Mouse (Mus musculus) heart, embryonic 11.5 days (tissue): ENCODE data around the gene Gltpd2. TPM values are rescaled to one million over a fixed set of nuclear protein-coding genes. Genes with fewer than 3 reads are reported as not detected.
A peak's percentile ranks its signal among the peaks of the same experiment; 100 is the strongest.

Experiments used
- ATAC-seq: fragments of 200-750 bp; cut with Nextera tagmentation; replicated peaks from 2 replicates; pipeline ENCODE4 v1.8.0; 2017; ENCODE audit warnings: moderate library complexity; ENCODE audit not compliant: insufficient number of reproducible peaks, low FRiP score, low TSS enrichment
- H3K27ac ChIP-seq: fragments of 300-500 bp; sonication (generic); 2 replicates; pipeline ENCODE4 v1.5.1; 2014; ENCODE audit warnings: mild to moderate bottlenecking, low read depth, low read length
- H3K27me3 ChIP-seq: fragments of 300-500 bp; sonication (generic); 2 replicates; pipeline ENCODE4 v1.6.1; 2014; ENCODE audit warnings: mild to moderate bottlenecking, low read length, mixed read lengths; ENCODE audit not compliant: control insufficient read depth, insufficient read depth
- H3K36me3 ChIP-seq: fragments of 300-500 bp; sonication (generic); 2 replicates; pipeline ENCODE4 v1.6.1; 2014; ENCODE audit warnings: mild to moderate bottlenecking, low read length, moderate library complexity, mixed read lengths; ENCODE audit not compliant: control insufficient read depth, insufficient read depth
- H3K4me1 ChIP-seq: fragments of 300-500 bp; sonication (generic); 2 replicates; pipeline ENCODE4 v1.6.1; 2014; ENCODE audit warnings: low read length; ENCODE audit not compliant: control insufficient read depth, insufficient read depth
- H3K4me2 ChIP-seq: fragments of 300-500 bp; sonication (generic); 2 replicates; pipeline ENCODE4 v1.6.1; 2014; ENCODE audit warnings: mild to moderate bottlenecking, moderate library complexity
- H3K4me3 ChIP-seq: fragments of 300-500 bp; sonication (generic); 2 replicates; pipeline ENCODE4 v1.5.1; 2014; ENCODE audit warnings: low read depth, low read length
- H3K9ac ChIP-seq: fragments of 300-500 bp; sonication (generic); 2 replicates; pipeline ENCODE4 v1.6.1; 2014; ENCODE audit warnings: mild to moderate bottlenecking, low read depth, low read length, moderate library complexity
- H3K9me3 ChIP-seq: fragments of 300-500 bp; sonication (generic); replicated peaks from 2 replicates; pipeline ENCODE4 v1.6.1; 2016; ENCODE audit warnings: low read length; ENCODE audit not compliant: control insufficient read depth
- WGBS: fragments of 180-500 bp; shearing (Covaris S2); extraction: QIAGEN DNeasy Blood & Tissue Kit; methylation state at CpG from one replicate; pipeline ENCODE4 v1.1.7; 2014; ENCODE audit not compliant: insufficient replicate concordance; 5-methylcytosine and 5-hydroxymethylcytosine counted together
- polyA plus RNA-seq: library from polyadenylated mRNA; unstranded; fragments of >200 nt; fragmentation: Nextera tagmentation; extraction: Ambion mirVana; gene quantifications from 2 replicates; pipeline ENCODE4 v1.2.1, GENCODE M21; 2014

Gltpd2 gene
- polyA plus RNA-seq, 1 experiment from 2014 or later: 0.84 TPM

DNA sequence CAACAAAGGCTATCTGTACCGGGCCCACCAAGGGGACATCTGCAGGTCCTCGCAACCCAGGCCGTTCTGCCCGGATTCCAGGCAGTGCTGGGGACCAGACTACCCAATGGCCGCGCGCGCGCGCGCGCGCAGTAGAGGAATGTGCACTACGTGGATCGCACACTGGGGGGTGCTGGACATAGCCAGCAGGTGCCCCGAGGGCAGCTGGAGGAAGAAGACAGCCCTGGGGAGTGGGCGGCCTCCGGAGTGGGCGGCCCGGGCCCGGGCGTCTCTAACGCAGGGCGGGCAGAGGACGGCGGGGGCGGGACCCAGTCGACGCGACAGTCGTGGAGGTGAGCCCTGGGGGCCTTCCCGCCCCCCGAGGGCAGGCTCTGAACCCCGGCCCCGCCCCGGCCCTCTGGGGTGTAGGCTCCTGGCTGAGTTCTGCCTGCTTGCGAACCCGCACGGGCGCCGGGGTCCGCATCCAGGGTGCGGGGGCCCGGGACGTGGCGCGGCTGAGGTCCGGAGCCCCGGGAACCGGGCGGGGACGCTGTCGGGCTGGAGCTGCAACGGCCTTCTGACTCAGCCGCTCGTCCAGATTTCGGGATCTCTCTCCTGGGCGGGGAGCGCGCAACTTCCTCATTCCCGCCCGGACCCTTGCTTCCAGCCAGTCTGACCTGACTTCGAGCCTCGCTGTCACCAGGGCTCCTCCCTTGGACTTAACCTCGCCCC is 21.0 kb downstream of the Gltpd2 start, which contains the start of gene Pld2:
TSS of gene Pld2 (plus strand) at position 188 of the 711 bp plus-strand sequence.
- Histone ChIP-seq H3K4me2 (peak within 1 kb of the TSS; percentile 78), H3K4me1 (peaks cover 5% of the 10 kb centered on the region), H3K4me3 (peak within 1 kb of the TSS; percentile 66), H3K27ac (0 out of 2 replicates have a peak within 1 kb of the TSS, but pooled peaks have one; percentile 36), H3K9ac (peak within 1 kb of the TSS; percentile 82), H3K27me3 (no peaks in the 10 kb centered on the region; the same call in 1 of the 2 replicates), H3K36me3 (no peaks in the 10 kb centered on the region), H3K9me3 (no peaks in the 10 kb centered on the region)
- peak; percentile 91 for ATAC-seq
- WGBS: under 1% methylated on average over 64 of the region's 65 CpGs

DNA sequence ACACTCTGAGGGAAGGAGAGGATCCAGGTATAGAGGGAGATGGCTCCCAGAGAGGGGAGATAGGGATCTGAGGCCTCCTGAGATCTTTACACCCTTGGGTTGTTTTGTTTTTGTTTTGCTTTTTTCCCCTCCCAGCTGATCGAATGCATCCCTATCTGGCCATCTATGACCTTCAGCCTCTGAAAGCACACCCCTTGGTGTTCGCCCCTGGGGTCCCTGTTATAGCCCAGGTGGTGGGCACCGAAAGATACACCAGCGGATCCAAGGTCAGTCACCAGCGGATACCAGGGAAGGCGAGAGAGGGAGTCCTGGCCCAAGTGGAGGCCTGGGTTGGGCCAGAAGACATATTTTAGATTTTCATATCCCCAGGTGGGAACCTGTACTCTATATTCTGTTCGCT is 21.9 kb downstream of the Gltpd2 start:
- no peaks in the 10 kb centered on the region for H3K9me3 ChIP-seq
- H3K4me3 ChIP-seq: peak overlapping the region; percentile 66
- no peaks in the 10 kb centered on the region; the same call in 1 of the 2 replicates for H3K27me3 ChIP-seq
- peaks cover 5% of the 10 kb centered on the region for H3K4me1 ChIP-seq
- peak overlapping the region; percentile 78 for H3K4me2 ChIP-seq
- H3K27ac ChIP-seq: no peak overlapping the region
- no peak for ATAC-seq
- H3K9ac ChIP-seq: no peak overlapping the region; the same call in 1 of the 2 replicates
- WGBS: 83% methylated on average over 7 of the region's 7 CpGs
- no peaks in the 10 kb centered on the region for H3K36me3 ChIP-seq

DNA sequence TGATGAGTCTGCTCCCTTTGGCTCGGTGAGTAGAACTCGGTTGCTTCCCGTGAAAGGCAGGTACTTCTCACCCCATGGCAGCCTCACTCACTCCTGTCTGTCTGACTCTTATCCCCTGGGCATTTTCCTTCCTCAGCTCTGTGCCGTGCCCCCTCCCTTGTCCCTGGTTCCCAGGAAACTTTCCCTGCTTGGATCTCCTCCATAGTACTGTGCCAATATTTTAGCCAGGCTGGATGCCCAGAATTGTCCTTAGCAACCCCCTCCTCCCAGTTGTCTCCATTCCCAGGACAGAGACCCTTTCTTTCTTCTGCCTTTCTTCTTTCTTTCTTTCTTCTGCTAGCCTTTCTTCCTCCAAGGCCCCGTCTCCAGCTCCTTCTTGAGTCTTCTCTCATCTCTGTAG is 22.4 kb downstream of the Gltpd2 start:
- WGBS: 71% methylated on average over 5 of the region's 5 CpGs
- no peaks in the 10 kb centered on the region; the same call in 1 of the 2 replicates for H3K27me3 ChIP-seq
- peaks cover 5% of the 10 kb centered on the region for H3K4me1 ChIP-seq
- no peak overlapping the region for H3K4me3 ChIP-seq
- H3K9ac ChIP-seq: no peak overlapping the region
- H3K4me2 ChIP-seq: no peak overlapping the region
- no peaks in the 10 kb centered on the region for H3K9me3 ChIP-seq
- no peak overlapping the region for H3K27ac ChIP-seq
- ATAC-seq: no peak
- H3K36me3 ChIP-seq: no peaks in the 10 kb centered on the region

DNA sequence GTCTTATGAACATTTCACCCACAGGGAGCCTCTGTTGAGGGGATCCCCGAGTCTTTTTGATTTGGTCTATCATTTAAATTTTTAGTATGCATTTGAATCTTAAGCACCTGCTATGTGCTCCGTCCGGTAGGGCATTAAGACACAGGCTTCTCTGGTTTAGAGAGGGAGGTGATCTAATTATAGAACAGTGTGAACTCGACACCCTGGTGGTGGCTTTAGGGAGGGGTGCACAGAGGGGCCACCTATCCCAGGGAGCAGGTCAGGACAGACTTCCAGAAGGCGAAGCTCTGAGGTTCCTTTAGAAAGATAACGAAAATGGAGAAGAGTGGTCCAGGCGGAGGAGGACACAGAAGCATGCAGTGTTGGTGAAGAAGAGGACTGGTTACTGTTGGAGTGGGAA is 25.5 kb downstream of the Gltpd2 start:
- Histone ChIP-seq H3K4me3 (no peak overlapping the region), H3K4me2 (peak overlapping the region; percentile 23), H3K27ac (no peak overlapping the region), H3K9me3 (no peaks in the 10 kb centered on the region), H3K9ac (no peak overlapping the region), H3K36me3 (no peaks in the 10 kb centered on the region), H3K27me3 (no peaks in the 10 kb centered on the region; the same call in 1 of the 2 replicates), H3K4me1 (peaks cover 5% of the 10 kb centered on the region)
- WGBS: 41% methylated on average over 7 of the region's 7 CpGs
- ATAC-seq: no peak

DNA sequence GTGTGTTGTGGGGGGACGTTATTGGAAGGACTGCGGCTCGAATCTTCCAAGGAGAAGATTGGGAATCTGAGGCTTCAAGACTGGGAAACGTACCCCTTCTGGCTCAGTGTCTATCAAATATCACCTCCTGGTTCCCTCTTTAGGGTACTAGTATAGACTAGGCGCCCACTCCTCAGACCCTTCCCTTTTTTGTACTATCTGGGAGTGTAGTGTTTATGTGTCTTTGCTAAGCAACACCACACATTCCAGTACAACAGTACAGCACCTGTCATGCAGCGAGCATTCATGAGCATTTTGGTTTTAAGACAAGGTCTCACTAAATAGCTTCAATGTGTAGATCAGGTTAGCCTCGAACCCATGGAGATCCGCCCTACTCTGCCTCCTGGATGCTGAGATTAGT is 32.5 kb downstream of the Gltpd2 start:
- no peaks in the 10 kb centered on the region for H3K36me3 ChIP-seq
- H3K4me2 ChIP-seq: no peak overlapping the region
- H3K27me3 ChIP-seq: no peaks in the 10 kb centered on the region; the same call in 1 of the 2 replicates
- no peak overlapping the region for H3K4me3 ChIP-seq
- H3K9me3 ChIP-seq: no peaks in the 10 kb centered on the region
- no peaks in the 10 kb centered on the region for H3K4me1 ChIP-seq
- H3K27ac ChIP-seq: no peak overlapping the region
- no peak overlapping the region for H3K9ac ChIP-seq
- WGBS: 81% methylated on average over 8 of the region's 8 CpGs
- ATAC-seq: no peak

DNA sequence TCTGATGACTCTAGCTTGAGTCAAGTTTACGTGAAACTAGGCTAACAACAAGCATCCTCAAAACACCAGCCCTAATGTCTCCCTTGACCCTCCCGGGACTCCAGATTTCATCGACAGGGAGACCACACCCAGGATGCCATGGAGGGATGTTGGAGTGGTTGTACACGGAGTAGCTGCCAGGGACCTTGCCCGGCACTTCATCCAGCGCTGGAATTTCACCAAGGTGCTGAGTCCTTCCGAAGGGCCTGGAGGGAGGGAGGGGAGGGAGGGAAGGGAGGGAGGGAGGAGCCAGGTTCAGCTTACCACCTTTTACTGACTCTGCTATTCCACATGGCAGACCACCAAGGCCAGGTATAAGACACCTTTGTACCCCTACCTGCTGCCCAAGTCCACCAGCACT is 34.9 kb downstream of the Gltpd2 start:
- no peaks in the 10 kb centered on the region; the same call in 1 of the 2 replicates for H3K27me3 ChIP-seq
- H3K4me2 ChIP-seq: no peak overlapping the region
- 30% methylated on average over 7 of the region's 7 CpGs for WGBS
- no peak overlapping the region for H3K27ac ChIP-seq
- ATAC-seq: no peak
- H3K9ac ChIP-seq: no peak overlapping the region
- no peaks in the 10 kb centered on the region for H3K4me1 ChIP-seq
- no peak overlapping the region for H3K4me3 ChIP-seq
- H3K36me3 ChIP-seq: peaks cover 8% of the 10 kb centered on the region
- H3K9me3 ChIP-seq: no peaks in the 10 kb centered on the region

DNA sequence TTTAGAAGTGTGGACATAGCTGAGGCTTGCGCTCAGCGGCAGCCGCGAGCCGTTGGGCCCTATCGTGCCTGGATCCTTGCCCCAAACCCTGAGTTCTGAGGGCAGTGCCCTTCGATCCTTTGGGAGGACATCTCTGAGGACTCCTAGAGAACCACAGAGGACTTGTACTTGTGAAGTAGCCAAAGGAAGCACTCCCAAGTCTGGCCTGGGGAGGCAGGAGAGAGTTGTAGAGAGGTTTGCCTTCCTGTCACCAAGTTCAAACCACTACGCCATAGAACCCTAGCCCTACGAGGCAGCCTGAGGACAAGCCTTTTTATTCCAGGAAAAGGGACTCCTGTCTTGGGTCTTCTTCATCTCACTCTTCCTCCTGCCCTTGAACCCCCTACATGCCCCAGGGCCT is 38.5 kb downstream of the Gltpd2 start:
- Histone ChIP-seq H3K4me3 (no peak overlapping the region), H3K9ac (no peak overlapping the region), H3K36me3 (peaks cover 8% of the 10 kb centered on the region), H3K9me3 (no peaks in the 10 kb centered on the region), H3K27ac (no peak overlapping the region), H3K4me2 (no peak overlapping the region), H3K27me3 (no peaks in the 10 kb centered on the region; the same call in 1 of the 2 replicates), H3K4me1 (no peaks in the 10 kb centered on the region)
- 86% methylated on average over 9 of the region's 9 CpGs for WGBS
- ATAC-seq: no peak

DNA sequence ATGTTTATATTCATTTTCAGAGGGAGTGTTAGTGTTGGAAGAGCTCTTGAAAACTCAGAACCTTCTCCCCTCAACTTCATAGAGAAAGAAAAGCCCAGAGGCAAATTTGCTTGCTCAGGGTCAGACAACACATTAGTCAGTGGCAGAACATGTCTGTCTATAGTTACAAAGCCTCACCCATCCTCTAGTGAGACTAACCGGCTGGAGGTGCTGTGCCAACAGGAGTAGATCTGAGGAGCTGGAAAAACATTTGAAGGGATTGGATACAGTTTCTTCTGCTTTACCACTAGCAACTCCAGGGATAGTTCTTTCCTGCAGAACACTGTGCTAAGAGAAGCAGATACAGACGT is 42.9 kb downstream of the Gltpd2 start:
- no peak overlapping the region for H3K27ac ChIP-seq
- WGBS: 4% methylated on average over 2 of the region's 2 CpGs
- ATAC-seq: no peak

More for the DNA sequence above, 42.9 kb downstream of the Gltpd2 start:
- H3K4me2 ChIP-seq: peak overlapping the region; percentile 76
- peaks cover 8% of the 10 kb centered on the region for H3K36me3 ChIP-seq
- peak overlapping the region; percentile 90; the same call in 1 of the 2 replicates for H3K9ac ChIP-seq
- no peaks in the 10 kb centered on the region for H3K9me3 ChIP-seq
- no peaks in the 10 kb centered on the region for H3K27me3 ChIP-seq
- H3K4me3 ChIP-seq: peak overlapping the region; percentile 92
- peaks cover 10% of the 10 kb centered on the region for H3K4me1 ChIP-seq
